Mouse (Mus musculus): ENCODE results near the gene Prdm16.

The Prdm16 gene

GRCm38 (mm10) chr4:154603663-154604441, 32.8 kb downstream of the Prdm16 start:
- DNase-seq (ENCODE audit: low read depth, low spot score): no peak

DNA sequence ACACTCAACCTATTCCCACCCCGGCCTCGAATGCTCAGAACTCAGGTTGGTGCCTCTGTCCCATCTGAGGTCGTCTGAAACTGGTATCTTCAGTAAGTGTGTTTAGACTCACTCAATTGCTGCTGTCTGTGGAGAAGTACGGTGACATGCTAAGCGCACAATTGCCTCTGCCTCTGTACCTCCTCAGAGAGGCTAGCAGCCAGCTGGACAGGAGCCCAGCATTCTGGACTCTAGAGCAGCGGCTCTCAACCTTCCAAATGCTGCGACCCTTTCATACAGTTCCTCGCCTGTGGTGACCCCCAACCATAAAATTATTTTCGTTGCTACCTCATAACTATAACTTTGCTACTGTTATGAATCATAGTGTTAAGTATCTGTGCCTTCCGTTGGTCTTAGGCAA, 34.3 kb downstream of the Prdm16 start:
- no peak for DNase-seq (ENCODE audit: low read depth, low spot score)

DNA sequence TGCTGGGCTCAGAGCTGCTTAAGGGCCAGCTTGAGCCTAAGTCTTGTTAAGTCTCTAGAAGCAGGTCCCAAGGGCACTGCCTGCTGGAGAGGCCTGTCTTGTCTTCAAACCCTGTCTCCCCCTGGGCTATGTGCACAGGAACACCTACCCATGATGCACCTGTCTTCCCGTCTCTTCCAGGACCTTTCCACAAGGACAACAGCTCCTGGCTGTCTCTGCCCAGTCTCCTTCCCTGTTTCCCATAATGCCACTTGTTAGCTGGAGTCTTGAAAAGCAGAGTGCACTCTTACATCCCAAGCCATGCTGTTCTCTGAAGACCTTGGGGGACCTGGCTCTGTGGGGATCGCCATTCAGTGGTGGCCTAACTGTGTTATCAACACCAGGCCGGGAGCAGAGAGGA, 35.7 kb downstream of the Prdm16 start:
- DNase-seq (ENCODE audit: low read depth, low spot score): no peak

DNA sequence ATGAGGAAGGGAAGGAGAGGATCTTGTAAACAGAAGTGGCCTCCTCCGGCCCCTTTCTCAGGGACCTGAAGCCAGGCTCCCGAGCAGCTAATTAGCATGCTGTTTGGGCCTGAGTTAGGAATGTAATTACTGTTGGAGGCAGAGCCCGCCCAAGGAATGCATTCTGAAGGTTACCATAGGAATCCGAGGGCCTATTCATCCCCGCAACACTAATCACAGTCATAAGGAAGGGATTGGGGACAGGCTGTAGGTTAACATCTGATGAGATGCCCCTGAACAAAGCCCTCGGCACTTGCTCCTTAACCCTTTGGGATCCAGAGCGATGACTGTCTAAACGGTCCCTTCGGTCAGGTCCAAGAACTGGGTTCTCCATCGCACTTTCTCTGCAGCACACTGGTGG, 36.7 kb downstream of the Prdm16 start:
- DNase-seq (ENCODE audit: low read depth, low spot score): no peak

- no peak for DNase-seq (ENCODE audit: low read depth, low spot score)
These were observed 38.3 kb downstream of the Prdm16 start for GRCm38 (mm10) chr4:154598357-154598756.

DNA sequence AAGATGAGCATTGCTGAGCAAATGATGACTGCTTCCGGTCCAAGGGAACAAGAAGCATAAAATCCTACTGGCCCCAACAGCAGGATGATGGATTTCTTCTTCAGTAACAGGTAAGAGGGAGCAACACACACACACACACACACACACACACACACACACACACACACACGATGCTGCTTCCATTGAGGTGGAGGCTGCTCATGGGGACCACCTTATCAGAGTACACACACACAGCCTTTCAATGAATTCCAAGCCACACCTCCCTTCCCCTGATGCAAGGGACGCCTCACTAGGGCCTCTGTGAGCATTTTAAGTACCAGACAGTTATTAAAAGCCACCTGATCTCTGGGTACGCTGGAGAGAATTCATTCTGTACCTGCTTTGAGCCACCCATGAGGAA, 39.9 kb downstream of the Prdm16 start:
- DNase-seq (ENCODE audit: low read depth, low spot score): no peak

DNA sequence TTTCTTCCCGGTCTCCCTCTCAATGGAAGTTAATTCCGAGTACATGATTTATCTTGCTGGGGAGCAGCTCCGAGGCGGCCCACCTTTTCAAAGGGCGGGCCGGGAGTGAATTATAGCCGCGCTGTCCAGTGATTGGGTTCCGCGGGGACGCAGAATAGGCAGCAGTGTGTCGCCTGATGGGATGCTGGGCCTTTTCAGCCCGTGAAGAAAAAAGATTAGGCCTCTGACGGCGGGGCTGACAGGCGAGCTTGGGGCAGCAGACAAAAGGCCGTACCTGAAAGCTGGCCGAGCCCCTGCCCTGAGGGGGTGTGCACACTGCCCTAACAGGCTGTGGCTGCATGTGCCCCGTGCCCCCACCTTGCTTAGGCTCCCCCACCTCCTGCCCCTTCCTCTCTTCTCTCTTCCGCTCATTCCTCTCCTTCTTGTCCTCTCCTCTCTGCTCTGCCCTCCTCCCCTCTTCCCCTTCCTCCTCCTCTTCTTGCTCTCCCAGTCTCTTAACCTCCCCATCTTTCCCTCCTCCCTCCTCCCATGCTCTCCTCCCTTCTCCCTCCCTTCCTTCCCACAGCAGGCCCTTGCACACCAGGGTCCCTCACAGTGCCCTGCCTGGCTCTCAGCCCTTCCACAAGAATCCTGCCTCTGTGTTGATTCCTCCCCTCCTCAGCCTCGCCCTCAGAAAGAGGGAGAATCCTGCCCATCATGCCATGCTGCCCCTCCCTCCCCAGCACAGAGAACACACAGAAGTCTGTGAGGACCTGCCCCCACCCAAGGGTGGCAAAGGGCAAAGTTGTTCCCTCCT, 41.7 kb downstream of the Prdm16 start:
- no peak for DNase-seq (ENCODE audit: low read depth, low spot score)

DNA sequence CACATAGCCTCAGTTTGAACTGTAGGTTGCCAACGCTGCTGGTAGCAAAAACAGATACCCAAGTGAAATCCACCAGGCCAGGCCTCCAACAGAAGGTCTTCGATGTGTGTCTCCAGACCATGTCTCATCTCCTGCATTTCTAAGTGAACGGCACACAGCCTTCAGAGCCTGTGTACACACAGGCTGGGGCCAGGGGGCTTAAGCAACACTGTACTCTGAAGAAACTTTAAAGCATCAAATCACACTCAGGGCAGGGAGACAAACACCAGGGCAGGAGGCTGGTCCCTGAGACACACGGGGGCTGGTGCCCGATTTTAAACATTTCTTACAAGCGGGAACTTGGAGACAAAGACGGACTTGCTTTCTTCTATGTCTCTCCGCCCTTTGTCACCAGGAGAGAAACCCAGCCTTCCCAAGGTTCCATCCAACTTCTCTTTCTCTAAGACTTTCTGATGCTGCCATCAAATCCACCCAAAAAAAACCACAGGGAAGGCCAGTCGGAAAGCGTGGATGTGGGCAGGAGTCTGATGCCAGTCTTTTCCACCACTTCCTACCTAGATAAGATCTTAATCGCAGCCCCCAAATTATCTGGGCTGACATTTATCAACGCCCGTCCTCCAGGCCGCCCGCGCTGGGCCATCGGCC, 42.4 kb downstream of the Prdm16 start:
- DNase-seq (ENCODE audit: low read depth, low spot score): no peak

GRCm38 (mm10) chr4:154592562-154592961, 44.1 kb downstream of the Prdm16 start:
- no peak for DNase-seq (ENCODE audit: low read depth, low spot score)

DNA sequence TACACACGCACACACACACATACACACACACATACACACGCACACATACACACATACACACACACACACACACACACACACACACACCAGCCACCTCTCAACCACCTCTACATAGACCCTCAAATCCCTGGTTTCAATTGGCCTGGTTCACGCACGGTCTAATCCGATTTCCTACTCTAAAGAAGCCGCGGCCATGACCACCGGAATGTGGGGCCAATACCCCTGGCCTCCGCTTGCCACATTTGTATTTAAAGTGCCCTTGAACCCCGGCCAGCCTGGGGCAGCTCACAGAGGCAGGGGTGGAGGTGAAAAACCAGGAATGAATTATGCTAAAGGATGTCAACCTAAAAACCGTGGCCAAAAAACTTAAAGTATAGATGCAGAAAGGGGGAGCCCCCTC, 45.8 kb downstream of the Prdm16 start:
- no peak for DNase-seq (ENCODE audit: low read depth, low spot score)

DNA sequence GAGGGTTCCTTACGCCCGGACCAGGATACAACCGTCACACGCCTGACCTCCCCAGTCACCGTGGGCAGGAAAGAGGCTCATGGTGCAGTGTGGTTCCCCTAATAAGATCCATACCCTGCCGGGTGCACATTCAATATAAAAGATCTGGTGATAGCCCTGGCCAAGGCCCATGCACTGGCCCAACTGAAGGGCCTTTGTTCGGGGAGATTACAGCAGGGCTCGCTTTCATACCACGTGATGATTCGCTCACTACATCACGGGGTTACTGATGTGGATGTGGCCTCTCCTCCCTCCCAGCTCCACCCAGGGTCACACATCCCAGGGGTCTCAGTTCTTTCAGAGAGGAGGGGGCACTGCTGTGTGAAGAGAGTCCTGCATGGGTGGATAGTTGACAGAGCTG, 50.3 kb downstream of the Prdm16 start:
- no peak for DNase-seq (ENCODE audit: low read depth, low spot score)

GRCm38 (mm10) chr4:154585779-154586178, 50.9 kb downstream of the Prdm16 start:
- DNase-seq (ENCODE audit: low read depth, low spot score): no peak

- DNase-seq (ENCODE audit: low read depth, low spot score): no peak
These were observed 53.0 kb downstream of the Prdm16 start for GRCm38 (mm10) chr4:154583712-154584111.

DNA sequence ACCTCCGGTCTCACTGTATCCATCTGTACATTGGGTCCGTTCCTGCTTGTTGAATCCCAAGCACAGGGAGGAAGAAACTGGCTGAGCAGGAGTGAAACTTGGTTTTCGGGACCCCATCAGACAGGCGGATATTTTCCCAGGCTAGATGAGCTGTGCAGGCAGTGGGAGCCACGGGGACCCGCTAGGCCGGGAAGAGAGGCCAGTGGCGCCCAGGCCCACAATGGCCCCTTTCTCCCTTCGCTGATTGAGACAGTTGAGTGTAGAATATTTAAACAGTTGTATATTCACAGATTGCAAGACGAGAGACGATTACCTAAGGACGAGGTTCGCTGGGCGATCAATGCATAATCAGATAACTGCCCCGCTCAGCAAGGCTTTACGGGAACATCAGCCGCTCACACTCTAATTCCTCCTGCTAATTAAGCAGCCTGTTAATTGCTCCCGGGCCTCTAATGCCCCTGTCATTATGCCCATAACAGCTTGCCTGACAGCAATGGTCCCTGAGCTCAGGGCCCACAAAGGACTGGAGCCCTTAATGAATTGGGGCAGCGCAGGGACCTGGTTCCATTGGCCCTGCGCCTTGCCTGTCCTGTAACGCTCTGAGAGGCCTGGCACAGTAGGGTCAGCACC, 54.0 kb downstream of the Prdm16 start:
- DNase-seq (ENCODE audit: low read depth, low spot score): no peak

DNA sequence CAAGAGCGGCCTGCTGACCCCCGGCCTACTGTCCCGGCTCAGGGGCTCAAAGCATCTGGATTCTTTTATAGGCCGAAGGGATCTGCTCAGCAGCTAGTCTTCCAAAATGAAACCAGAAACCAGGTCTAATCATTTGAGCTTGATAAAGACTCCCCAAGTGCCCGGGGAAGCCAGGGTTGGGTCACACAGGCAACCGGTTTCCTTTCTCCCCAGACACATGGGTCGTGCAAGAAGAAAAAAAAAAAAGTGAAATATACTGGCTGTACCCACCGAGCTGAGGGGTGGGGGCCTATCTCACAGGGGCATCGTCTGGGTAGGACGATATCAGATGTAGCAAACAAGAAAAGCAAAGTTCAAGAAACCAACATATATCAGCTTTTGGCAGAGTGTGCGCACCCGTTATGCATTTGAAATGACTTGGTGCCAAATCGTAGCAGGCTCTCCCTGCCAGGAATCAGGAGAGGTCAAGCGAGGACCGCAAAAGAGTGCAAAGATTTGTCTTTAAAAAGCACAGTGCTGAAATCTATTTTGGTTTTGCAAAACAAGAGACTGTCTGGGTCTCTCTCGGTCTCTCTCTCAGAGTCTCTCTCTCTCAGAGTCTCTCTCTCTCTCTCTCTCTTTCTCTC, 55.3 kb downstream of the Prdm16 start:
- no peak for DNase-seq (ENCODE audit: low read depth, low spot score)

GRCm38 (mm10) chr4:154574208-154574875, 62.3 kb downstream of the Prdm16 start:
- DNase-seq (ENCODE audit: low read depth, low spot score): no peak

DNA sequence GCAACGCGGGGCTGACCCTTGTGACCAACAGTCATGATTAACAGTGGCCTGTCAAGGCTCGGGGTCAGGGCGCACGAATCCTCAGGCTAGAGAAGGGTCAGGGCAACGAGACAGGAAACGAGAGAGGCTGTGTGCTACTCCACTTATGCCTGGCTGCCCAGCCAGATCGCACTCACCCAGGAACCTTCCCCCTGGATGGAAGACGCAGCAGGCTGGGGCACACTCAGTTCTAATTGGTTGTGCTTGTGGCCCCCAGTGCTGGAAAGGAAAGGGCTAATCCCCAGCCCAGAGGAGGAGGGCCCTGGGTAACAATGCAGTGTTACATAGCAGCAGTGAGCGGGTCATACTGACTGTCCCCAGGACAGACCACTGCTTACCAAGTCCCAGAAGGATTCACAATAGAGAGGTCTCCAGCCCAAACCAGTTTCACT, 66.2 kb downstream of the Prdm16 start:
- no peak for DNase-seq (ENCODE audit: low read depth, low spot score)

DNA sequence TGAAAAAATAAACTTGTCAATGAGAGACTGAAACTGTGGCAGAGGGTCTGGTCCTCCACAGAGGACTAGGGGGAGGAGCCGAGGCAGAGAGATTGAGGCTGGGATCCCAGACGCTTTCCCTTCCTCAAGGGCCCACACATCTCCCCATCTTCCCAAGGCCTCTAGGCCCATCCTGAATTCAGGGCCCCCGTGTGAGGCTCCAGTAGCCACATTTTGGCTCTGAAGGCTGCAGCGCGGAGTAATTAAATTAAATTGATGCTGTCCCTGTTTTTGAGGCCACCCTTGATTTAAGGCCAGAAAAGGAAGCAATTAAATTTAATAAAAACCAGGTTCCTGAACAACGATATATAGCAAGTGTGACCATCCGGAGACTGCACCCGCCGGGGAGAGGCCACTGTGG, 66.8 kb downstream of the Prdm16 start:
- no peak for DNase-seq (ENCODE audit: low read depth, low spot score)

- DNase-seq (ENCODE audit: low read depth, low spot score): no peak
These were observed 67.9 kb downstream of the Prdm16 start for GRCm38 (mm10) chr4:154568798-154569197.

GRCm38 (mm10) chr4:154567942-154568341, 68.7 kb downstream of the Prdm16 start:
- no peak for DNase-seq (ENCODE audit: low read depth, low spot score)

- no peak for DNase-seq (ENCODE audit: low read depth, low spot score)
These were observed 73.5 kb downstream of the Prdm16 start for GRCm38 (mm10) chr4:154563201-154563600.

Data from 3T3-L1 (cell line).